Mouse (Mus musculus) Patski (cell line): Measurements from ENCODE around the gene Prkag2. TPM values are rescaled to one million over a fixed set of nuclear protein-coding genes. Genes with fewer than 3 reads are reported as not detected.
A peak's percentile ranks its signal among the peaks of the same experiment; 100 is the strongest.

Source experiments
- ATAC-seq: fragments of 100-300 bp; one replicate; pipeline ENCODE4 v1.8.0; 2021
- CTCF ChIA-PET: fragments of 350-600 bp; sonication (Branson Sonifier 250); formaldehyde crosslinking; loops from one replicate; lab custom pipeline; 2022; ENCODE audit warnings: inconsistent platforms; lab: Charles Lee
- POLR2A ChIA-PET: fragments of 350-600 bp; sonication (Branson Sonifier 250); formaldehyde crosslinking; loops from one replicate; lab custom pipeline; 2022; ENCODE audit warnings: antibody characterized with exemption, inconsistent platforms; lab: Charles Lee
- DNase-seq: peaks from one replicate; pipeline ENCODE4 v3.0.0-alpha.2; 2011; ENCODE audit warnings: low read depth, low spot score
- H3K27me3 ChIP-seq: fragments of 371-371 bp; one replicate; pipeline ENCODE4 v1.5.1; 2021
- CTCF ChIP-seq: fragments of 100-300 bp; IDR thresholded peaks from one replicate; pipeline ENCODE4 v1.5.1; 2021
- in situ Hi-C: fragments of 300-500 bp; cut with MboI; formaldehyde crosslinking; loops from 3 replicates; pipeline ENCODE4 v1.11.1; 2018; ENCODE audit warnings: low pct_unique_long_range_greater_than_20kb, mixed read lengths
- polyA plus RNA-seq: library from polyadenylated mRNA; unstranded; gene quantifications from one replicate; pipeline ENCODE4 v1.2.3, GENCODE M21; 2021

Prkag2 gene
- polyA plus RNA-seq, 1 experiment from 2014 or later, result 37.7 TPM

DNA sequence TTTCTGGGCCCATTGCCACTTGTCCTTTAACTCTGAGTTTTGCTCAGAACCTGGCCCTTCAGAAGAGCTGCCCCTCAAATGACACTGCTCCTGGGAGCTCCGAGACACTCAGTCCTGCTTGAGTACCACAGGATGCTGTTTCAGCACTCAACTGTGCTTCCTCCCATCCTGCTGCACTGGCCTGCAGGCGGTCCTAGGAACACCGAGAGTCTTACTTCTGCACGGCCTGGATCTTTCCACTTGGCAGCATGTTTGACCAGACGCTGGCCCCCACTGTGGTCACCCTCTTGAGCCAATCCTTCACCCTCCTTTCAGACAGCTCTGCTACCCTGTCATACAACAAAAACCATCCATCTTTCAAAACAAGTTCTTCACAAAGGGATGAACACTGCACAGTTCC is 110.0 kb downstream of the Prkag2 start:
- ATAC-seq, result no peak
- no peak for TF ChIP-seq CTCF
- POLR2A ChIA-PET, result interaction anchor here (0.6 kb wide), 1 partner anchor 73 kb away, joined by 3 read pairs; no protein-coding TSS in a partner anchor

DNA sequence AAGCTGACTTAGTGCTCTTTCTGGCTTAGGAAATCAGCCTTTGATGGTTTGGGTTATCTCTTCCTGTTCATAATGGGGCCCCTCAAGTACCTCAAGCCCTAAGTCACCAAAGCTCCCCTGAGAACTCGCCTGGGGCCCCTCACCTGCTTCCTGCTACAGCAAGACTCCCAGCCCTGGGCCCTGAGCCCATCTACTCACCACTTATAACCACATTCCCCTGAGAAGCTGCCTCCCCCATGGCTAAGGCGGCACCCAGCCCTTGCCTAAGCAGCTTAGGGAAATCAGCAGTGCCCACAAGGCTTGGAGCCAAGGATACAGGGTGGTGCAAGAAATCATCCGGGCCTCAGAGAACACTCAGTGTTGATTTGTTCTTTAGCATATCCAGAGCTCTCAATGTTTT is 110.8 kb downstream of the Prkag2 start:
- no peak for TF ChIP-seq CTCF
- DNase-seq, result no peak
- ChIA-PET POLR2A (no interaction called here), CTCF (interaction anchor here (0.7 to 1.8 kb wide), 3 partner anchors 13 to 21 kb away, joined by 3 to 8 read pairs (median 8); no protein-coding TSS in a partner anchor)
- in situ Hi-C loops, result no loop called here
- no peak for ATAC-seq
- H3K27me3 ChIP-seq, result no peaks in the 10 kb centered on the region

More for the DNA sequence above, 110.0 kb downstream of the Prkag2 start:
- DNase-seq, result no peak
- CTCF ChIA-PET, result interaction anchor here (1.3 to 1.8 kb wide), 2 partner anchors 16 to 20 kb away, joined by 8 read pairs; no protein-coding TSS in a partner anchor
- no peaks in the 10 kb centered on the region for H3K27me3 ChIP-seq
- in situ Hi-C loops, result no loop called here

DNA sequence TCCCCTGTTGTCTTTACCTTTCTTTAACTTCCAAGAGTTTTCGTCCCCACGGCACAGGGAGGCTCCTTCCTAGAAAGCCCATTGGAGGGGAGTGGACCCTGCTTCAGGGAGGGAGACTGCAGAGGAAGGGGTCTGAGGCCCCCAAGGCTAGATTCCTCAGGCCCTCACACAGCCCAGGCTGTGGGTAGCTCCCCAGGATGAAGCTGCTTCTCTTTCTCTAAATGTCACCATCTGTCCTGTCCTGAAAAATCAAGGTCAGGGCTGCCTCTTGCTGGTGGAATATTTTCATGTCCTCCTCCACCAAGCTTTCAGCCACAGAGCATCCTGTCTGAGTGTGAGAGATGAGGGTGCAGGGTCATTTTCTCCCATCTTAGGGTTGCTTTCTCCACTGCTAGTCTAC is 113.5 kb downstream of the Prkag2 start:
- in situ Hi-C loops, result no loop called here
- TF ChIP-seq CTCF, result no peak
- ATAC-seq (no peak), DNase-seq (no peak)
- ChIA-PET CTCF (interaction anchor here (0.6 to 7.0 kb wide), 3 partner anchors 7 to 84 kb away, joined by 3 to 48 read pairs (median 5); no protein-coding TSS in a partner anchor), POLR2A (interaction anchor here (0.6 kb wide), 1 partner anchor 275 kb away, joined by 3 read pairs; no protein-coding TSS in a partner anchor)
- no peaks in the 10 kb centered on the region for H3K27me3 ChIP-seq

DNA sequence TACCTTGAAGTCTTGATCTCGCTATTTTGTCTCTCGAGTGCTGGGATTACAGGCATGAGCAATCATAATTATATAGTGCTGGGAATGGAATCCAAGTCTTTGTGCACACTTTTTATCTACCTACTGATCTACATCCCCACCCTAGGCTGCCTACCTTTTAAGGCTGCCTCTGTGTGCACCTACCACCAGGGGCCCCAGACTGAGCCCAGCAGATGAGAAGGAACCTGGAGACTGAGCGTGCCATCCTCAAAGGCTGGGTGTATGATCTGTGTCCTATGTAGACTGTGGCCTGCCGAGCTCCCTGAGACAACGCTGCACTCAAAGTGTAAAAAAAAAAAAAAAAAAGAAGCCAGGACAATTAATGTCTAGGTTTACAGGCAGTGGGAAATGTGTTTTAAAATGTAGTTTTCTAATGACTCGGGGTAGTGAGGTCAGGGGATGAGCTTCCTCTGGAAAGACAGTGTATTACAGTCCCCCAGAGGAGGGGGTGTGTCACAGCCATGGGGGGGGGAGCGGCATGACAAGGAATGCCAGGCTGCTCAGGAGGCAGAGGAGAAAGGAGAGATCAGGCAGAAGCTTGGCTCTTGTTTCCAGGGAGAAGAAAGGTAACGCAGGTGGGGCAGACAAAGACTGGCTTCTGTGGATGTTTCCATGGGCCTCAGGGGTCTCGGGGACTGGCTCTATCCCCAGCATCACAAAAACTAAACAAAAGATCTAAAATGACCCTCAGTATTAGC is 114.1 kb downstream of the Prkag2 start:
- POLR2A ChIA-PET, result interaction anchor here (0.6 to 0.8 kb wide), 2 partner anchors 275 to 851 kb away, joined by 3 read pairs; no protein-coding TSS in a partner anchor
- DNase-seq, result no peak
- H3K27me3 ChIP-seq, result no peaks in the 10 kb centered on the region
- in situ Hi-C loops, result no loop called here
- CTCF ChIA-PET, result interaction anchor here (0.6 to 7.0 kb wide), 5 partner anchors 7 to 84 kb away, joined by 3 to 48 read pairs (median 4); no protein-coding TSS in a partner anchor
- TF ChIP-seq CTCF, result no peak
- no peak for ATAC-seq

DNA sequence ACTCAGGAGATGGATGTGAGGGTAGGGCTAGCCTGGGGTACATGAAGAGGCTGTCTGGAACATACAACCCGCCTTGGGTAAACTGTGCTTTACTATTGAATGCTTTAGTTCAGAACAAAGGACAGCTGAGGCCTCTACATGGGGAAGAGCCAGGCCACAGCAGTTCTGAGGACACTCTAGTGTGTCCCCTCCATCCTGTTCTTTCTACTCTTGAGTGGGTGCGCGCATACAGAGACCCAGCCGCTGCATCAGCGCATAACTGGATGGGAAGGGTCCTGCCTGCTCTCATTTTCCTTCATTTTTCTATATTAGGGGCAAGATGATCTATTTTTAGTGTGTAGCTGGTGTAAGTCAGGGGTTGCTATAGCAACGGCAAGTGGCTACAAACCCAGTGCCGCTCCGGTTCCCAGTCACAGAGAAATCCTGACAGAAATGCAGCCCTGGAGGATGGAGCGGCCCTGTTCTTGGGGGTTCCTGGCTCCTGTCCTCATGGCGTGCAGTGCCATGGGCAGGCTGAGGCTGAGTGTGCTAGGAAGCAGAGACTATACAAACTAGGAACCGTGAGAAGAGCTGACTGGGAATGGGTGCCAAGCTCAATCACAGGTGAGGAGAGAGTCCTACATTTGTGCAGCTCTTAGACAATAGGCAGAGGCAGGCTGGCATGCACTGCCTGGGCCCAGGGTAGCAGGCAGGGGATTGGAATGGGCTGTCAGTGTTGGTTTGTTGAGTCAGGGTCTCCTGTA is 114.8 kb downstream of the Prkag2 start:
- no peak for DNase-seq
- TF ChIP-seq CTCF, result no peak
- ChIA-PET CTCF (interaction anchor here (0.7 to 7.0 kb wide), 4 partner anchors 8 to 49 kb away, joined by 3 to 48 read pairs (median 5); no protein-coding TSS in a partner anchor), POLR2A (interaction anchor here (0.8 kb wide), 1 partner anchor 852 kb away, joined by 3 read pairs; no protein-coding TSS in a partner anchor)
- in situ Hi-C loops, result no loop called here
- no peaks in the 10 kb centered on the region for H3K27me3 ChIP-seq
- ATAC-seq, result no peak

DNA sequence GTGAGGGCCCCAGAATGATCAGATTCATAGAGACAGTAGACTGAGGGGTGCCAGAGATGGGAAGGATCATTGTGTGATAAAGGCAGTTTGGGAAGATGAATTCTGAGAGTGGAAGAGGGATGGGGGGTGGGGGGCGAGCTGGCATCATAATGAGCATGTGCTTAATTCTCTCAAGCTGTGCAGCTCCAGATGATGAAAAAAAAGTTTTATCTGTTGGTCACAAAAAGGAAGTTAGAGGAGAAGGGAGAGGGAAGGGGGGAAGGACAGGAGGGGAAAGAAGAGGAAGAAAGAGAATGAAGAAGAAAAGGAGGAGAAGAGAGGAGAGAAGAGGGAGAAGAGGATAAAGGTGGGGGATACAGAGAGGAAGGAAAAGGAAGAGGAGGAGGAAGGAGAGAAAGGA is 116.3 kb downstream of the Prkag2 start:
- CTCF ChIA-PET, result interaction anchor here (0.6 to 7.0 kb wide), 8 partner anchors 9 to 299 kb away, joined by 3 to 48 read pairs (median 5); no protein-coding TSS in a partner anchor

DNA sequence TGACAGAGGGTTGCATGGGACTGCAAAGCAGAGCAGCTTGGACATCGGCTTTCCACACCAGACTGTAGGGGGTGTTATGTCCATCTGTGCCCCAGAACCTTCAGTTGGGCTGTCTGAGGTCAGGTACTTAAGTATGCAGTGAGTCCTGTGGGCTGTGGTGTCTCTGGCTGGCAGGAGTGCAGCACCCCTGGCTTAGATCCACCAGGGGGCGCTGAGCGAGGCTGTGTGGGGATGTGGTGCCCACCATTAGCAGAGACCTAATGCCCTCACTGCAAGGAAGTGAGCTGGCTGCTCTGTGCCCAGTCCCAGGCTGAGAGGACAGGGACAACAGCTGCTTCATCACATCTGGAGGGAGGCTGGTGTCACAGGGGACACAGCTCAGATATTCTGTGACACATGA is 116.9 kb downstream of the Prkag2 start:
- no peaks in the 10 kb centered on the region for H3K27me3 ChIP-seq
- TF ChIP-seq CTCF, result peak; percentile 86
- DNase-seq, result no peak
- in situ Hi-C loops, result no loop called here
- CTCF ChIA-PET, result interaction anchor here (0.6 to 7.0 kb wide), 11 partner anchors 8 to 299 kb away, joined by 3 to 48 read pairs (median 4); no protein-coding TSS in a partner anchor
- ATAC-seq, result no peak
- POLR2A ChIA-PET, result no interaction called here

More for the DNA sequence above, 116.3 kb downstream of the Prkag2 start:
- POLR2A ChIA-PET, result no interaction called here
- TF ChIP-seq CTCF, result no peak
- no peak for ATAC-seq
- no peak for DNase-seq
- in situ Hi-C loops, result no loop called here
- H3K27me3 ChIP-seq, result no peaks in the 10 kb centered on the region

DNA sequence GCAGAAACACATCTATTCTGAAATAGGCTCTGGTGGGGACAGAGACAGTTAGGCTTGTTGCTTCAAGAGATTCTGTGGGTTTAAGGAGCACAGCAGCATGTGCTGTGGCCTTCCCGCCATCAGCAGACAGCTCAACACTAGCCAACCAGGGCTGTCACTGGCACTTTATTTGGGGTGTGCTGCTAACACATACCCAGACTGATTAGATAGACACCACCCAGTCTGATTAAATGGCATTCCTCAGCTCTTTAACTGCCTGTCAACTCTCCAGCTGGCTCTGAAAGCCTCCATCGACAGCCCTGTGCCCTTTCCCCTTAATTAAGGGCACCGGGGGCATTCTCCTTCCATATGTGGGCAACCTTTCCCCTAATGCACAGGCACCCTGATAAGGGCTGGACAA is 118.2 kb downstream of the Prkag2 start:
- in situ Hi-C loops, result no loop called here
- DNase-seq, result no peak
- no peaks in the 10 kb centered on the region for H3K27me3 ChIP-seq
- ATAC-seq, result no peak
- ChIA-PET CTCF (interaction anchor here (0.9 to 7.0 kb wide), 6 partner anchors 12 to 29 kb away, joined by 3 to 48 read pairs (median 9); no protein-coding TSS in a partner anchor), POLR2A (interaction anchor here (1.0 to 1.1 kb wide), 2 partner anchors 13 to 140 kb away, joined by 3 to 6 read pairs; no protein-coding TSS in a partner anchor)
- TF ChIP-seq CTCF, result no peak

DNA sequence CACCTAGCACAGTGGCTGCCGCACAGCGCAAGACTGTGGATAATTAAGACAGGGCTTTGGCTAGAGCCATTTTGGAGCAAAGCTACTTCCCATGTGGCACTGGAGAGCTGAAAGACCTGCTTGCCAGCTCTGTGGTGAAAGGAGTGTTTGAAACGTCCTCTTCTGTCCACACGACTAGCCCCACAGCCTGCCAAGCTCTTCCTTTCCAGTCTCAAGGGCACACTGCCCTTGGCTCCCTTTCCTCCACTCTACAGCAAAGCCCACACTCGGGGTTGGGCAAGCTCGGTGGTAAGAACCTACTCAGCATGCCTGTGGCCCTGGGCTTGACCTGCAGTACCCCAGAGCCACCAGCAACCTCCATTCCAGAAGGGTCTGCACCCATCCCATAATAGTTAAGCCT is 118.7 kb downstream of the Prkag2 start:
- no peak for TF ChIP-seq CTCF
- in situ Hi-C loops, result no loop called here
- no peaks in the 10 kb centered on the region for H3K27me3 ChIP-seq
- ChIA-PET POLR2A (interaction anchor here (0.6 to 1.0 kb wide), 2 partner anchors 8 to 14 kb away, joined by 3 read pairs; no protein-coding TSS in a partner anchor), CTCF (interaction anchor here (0.9 to 7.0 kb wide), 6 partner anchors 12 to 29 kb away, joined by 3 to 48 read pairs (median 9); no protein-coding TSS in a partner anchor)
- DNase-seq (no peak), ATAC-seq (no peak)

DNA sequence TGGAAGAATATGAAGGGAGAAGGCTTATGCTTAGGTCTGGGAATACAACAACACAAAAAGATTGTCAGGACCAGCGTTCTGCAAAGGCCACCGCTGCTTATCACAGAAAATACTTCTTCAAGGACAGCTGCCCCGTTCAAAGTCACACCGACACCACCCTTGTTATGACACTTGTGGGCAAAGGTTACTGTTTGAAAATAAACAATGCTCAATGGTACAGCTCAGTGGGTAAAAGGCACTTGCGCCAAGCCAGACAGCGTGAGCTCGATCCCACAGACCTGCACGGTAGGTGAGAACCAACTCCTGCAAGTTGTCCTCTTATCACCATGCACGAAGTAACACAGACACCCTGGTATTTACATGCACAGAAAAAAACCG is 120.5 kb downstream of the Prkag2 start:
- DNase-seq (no peak), ATAC-seq (no peak)
- no peak for TF ChIP-seq CTCF
- in situ Hi-C loops, result no loop called here
- ChIA-PET POLR2A (no interaction called here), CTCF (interaction anchor here (1.3 to 7.0 kb wide), 2 partner anchors 10 to 14 kb away, joined by 7 to 48 read pairs; no protein-coding TSS in a partner anchor)
- no peaks in the 10 kb centered on the region for H3K27me3 ChIP-seq
